Mouse (Mus musculus): ENCODE measurements around the gene Rnaset2a.
"Not testable (repeated sequence)": the region's sequence is repeated elsewhere in the genome, so short reads cannot be mapped to it uniquely, and the experiment has no call there.

Gene Rnaset2a

DNA sequence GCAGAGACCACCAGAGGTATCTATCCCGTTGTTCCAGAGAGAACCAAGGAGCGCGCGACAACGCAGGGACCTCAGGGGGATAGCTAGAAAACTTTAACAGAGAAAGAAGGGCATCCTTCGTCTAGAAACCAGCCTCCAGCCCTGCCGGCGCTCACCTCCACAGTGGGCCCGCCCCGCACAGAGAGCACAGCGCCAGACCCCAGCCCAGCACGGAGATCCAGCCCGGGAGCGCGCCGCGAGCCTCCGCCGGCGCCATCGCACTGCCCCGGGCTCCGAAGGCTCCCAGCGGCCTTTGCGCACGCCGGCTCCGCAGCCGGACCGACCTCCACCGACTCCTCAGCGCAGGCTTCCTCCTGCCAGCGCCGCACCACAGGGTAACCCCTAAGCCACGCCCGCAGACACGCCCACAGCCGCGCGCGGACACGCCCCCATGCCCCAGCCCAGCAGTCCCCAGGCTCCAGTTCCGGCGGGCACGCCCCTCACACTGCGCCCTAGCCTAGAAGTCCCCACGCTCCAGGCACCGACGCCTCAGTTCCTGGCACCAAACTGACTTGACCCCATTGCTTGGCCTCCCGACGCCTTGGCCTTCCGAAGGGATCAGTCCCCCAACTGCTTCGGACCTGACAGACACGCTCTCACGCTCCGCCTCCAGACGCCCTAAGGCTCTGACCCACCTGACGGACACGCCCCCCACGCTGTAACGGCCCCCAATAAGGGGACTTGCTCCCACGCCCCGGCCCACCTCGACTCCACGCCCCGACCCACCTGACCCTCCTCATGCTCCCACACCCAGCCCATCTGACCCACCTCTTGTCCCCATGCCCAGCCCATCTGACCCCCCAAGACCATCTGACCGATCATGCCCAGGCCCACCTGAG lies at the start of gene Rnaset2a, which contains the start of gene Gm49673:
Gene Rnaset2a, minus strand, starts transcription at position 659 of the 878 bp plus-strand sequence.
Gene Gm49673, minus strand, starts transcription at position 350 of the 878 bp plus-strand sequence.
- not testable (repeated sequence) for DNase-seq (ENCODE audit: low read depth, low spot score)

DNA sequence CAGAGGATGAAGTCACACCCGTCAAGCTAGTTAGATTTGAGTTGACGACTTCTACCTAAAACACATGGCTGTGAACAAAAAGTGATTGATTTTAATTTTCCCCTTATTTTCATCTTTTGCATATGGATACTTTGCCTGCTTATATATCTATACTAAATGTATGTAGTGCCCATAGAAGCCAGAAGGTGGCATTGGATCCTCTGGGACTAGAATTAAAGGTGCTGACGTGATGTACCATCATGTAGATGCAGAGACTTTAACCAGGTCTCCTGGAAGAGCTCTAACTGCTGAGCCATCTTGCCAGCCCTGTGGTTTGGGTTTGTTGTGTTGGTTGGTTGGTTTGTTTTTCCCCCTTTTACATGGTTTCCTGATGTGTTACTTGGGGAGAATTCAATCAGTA lies 49.8 kb upstream of the Rnaset2a start:
- DNase-seq (ENCODE audit: low read depth, low spot score): no peak

DNA sequence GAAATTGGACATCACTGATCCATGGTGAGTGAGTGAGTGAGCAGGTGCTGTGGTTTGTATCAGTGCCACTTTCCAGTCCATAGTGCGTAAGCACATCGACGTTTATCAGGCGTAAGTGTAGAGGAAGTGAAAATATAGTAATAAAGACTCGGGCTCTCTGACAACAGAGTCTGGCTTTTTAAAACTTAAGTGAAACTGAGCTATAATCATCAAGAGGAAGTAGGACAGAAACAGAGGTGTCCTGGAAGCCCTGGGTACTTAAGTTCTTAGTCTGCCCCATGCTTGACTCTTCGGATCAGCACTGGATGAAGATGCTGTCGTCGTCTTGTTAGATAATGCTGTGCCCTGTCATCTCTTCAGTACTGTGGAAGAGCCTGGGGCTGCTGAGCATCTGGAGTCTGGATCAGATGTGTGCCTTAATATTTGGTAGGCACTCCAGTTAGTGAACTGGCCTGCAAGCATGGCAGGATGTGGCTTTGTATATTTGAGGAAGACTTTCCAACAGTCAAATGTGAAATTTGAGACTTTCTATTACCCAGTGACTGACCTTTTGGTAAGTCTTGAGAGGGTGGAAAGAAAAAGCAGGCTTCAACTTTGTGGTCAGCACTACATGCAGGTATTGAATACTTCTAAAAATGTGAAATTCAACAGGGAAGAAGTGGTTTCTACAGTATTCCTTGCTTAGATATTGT lies 47.9 kb upstream of the Rnaset2a start:
- no peak for DNase-seq (ENCODE audit: low read depth, low spot score)

DNA sequence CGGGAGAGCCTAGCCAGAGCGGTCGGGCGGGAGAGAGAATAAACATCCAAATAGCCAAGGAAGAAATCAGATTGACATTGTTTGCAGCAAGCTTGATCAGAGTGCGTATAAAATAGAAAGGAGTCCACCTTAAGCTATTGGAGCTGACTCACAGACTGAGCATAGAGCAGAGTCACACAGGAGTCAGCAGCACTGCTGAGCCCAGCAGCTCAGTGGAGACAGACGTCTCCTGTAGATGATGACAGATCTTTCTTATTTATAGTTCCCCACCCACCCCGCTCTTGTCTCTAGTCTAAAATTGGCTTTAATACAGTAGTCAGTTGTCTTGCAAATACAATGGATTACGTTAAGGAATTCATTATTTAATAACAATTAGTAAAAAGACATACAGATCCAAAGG lies 45.8 kb upstream of the Rnaset2a start:
- no peak for DNase-seq (ENCODE audit: low read depth, low spot score)

DNA sequence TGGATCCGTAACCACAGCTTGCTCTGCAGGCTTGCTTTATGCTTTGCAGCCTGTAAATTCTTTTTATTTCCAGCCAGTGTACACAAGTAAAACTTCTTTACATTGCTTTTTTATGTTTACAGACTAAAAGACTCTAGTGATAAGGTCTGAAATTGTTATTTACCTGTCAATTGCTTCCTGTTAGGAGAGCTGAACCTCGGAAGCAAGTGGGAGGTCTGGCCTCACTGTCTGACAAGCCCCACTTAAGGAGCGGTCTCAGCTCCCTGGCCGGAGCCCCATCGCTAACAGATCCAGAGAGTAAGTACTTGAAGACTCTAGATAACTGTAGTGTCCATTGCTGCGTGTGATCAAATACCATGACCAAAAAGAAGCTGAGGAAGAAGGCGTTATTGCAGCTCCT lies 36.3 kb upstream of the Rnaset2a start:
- no peak for DNase-seq (ENCODE audit: low read depth, low spot score)

DNA sequence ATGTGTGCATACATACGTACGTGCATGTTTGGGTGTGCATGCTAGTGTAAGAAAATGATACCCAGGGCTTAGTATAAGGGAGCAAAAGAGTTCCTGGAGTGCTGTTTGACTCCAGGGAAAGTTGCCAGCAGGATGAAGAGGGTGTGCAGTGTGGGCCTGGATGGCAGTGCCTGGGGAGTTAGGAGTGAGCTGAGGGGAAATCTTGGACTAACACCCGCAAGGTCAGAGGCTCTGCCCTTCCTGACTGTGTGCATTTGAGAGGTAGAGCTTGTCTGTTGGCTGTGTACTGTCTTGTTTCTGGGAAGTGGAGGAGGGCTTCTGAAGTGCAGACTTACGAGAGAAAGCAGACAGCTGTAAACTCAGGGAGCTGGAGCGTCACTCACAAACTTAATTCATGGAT lies 35.9 kb upstream of the Rnaset2a start:
- no peak for DNase-seq (ENCODE audit: low read depth, low spot score)

DNA sequence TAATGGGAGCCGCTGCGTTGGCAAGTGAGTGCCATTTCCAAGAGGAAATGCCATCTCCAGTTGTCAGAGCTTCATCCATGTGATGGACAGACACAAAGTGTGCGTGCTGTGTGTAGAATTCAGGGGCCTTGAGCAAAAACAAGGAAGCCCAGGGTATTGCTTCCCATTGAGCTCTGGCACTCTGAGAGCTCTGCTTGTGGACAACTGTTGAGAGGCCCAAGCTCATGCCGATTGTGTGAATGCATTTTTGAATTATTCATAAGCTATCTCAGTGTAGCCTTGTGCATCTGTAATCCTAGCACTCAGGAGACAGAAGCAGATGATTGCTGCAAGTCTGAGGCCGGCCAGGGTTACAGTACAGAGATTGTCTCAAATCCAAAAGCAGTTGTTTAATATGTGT lies 29.2 kb upstream of the Rnaset2a start:
- DNase-seq (ENCODE audit: low read depth, low spot score): no peak

DNA sequence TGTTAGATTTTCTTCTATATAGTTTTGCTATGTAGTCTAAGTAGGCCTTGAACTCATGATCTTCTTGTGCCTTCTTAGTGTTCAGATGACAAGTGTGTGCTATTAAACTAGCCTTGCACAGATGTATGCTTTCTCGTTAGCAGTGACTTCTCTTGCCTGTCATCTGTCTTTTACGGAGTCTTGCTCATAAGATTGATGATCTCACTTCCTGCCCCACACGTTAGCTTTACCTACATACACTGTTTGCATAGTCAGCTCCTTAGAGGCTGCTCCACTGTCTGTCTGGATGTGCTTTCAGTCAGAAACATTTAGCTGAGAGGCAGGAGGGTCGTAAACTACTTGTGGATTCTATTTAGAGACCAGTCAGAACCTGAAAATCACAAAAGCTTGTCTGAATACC lies 23.2 kb upstream of the Rnaset2a start:
- DNase-seq (ENCODE audit: low read depth, low spot score): no peak

DNA sequence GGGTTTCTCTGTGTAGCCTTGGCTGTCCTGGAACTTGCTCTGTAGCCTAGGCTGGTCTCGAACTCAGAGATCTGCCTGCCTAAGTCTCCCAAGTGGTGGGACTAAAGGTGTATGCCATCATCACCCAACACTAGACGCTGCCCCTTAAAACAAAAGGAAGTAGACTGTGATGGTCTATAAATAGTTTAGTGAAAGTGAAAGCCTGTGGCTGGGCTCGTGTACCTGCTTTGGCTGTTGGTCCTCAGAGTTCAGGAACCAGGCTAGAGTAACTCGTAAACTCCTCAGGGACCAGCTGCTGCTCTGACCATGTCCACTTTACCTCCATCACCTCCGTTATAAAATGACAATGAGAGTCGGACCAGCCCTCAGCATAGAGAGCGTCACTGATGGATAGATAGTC lies 22.4 kb upstream of the Rnaset2a start:
- DNase-seq (ENCODE audit: low read depth, low spot score): no peak

DNA sequence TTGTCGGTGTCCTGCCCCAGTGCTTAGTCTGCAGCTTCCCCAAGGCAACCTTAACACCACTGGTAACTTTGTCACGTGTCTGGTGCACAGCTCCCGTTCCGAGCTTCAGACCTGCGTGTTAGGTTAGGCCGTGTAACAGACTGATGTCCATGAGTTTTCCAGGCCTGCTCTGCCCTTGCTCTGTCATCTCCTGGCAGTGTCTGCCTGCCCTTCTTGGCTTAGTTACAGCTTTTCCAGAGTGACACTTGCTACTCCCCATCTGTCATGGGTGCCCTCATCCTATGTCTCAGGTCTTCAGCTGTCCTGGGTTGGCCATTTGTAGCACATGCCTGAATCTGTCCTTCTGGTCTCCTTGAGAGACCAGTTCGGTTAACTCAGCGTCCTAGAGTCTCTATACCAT lies 19.5 kb upstream of the Rnaset2a start:
- not testable (repeated sequence) for DNase-seq (ENCODE audit: low read depth, low spot score)

DNA sequence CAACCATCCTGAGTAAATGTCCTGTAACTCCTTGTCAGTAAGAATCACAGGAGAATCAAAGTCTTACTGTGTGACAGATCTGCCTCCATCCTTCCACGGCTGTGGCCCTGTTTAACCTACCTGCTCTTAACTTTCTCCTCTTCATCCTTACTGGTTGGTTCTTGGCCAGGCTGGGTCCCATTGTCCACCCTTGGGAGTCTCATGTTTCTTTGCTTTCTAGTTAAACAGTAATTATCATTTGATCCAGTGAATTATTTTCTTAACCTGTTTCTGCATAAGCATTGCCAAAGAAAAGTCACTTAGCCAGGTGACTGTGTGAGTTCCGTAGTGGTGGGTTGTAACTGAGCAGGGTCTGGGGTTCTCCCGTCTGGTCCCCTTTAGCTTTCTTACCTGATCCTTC lies 18.6 kb upstream of the Rnaset2a start:
- not testable (repeated sequence) for DNase-seq (ENCODE audit: low read depth, low spot score)

DNA sequence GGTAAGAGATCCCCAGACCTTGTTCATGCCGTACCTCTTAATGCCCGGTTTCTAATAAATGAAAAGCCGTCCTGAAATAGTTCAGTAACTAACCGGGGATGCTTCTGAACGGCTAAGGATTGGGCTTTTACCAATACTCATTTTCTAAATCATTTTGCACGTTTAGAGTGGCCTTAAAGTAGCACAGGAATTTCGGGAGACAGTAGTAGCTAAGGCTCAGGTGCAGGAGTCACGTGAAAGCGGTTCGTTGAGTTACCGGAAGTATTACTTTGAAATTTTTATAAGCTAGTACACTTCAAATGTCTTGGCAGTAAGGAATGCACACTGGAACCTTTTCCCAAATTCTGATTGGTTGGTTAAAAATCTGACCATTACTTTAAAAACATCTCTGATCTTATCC lies 18.1 kb upstream of the Rnaset2a start:
- DNase-seq (ENCODE audit: low read depth, low spot score): not testable (repeated sequence)

DNA sequence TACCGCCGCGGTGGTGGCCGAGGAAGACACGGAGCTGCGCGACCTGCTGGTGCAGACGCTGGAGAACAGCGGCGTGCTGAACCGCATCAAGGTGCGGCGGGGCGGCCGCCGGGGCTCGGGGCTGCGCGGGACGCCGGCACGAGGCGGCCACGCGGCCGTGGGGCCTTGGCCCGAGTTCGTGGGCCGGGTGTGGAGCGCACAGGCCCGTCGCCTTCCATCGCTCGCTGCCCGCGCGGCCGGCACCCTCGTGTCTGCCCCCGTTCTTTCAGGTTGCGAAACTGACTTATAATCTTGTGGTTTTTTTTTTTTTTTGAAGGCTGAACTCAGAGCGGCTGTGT lies 17.7 kb upstream of the Rnaset2a start:
- DNase-seq (ENCODE audit: low read depth, low spot score): not testable (repeated sequence)

DNA sequence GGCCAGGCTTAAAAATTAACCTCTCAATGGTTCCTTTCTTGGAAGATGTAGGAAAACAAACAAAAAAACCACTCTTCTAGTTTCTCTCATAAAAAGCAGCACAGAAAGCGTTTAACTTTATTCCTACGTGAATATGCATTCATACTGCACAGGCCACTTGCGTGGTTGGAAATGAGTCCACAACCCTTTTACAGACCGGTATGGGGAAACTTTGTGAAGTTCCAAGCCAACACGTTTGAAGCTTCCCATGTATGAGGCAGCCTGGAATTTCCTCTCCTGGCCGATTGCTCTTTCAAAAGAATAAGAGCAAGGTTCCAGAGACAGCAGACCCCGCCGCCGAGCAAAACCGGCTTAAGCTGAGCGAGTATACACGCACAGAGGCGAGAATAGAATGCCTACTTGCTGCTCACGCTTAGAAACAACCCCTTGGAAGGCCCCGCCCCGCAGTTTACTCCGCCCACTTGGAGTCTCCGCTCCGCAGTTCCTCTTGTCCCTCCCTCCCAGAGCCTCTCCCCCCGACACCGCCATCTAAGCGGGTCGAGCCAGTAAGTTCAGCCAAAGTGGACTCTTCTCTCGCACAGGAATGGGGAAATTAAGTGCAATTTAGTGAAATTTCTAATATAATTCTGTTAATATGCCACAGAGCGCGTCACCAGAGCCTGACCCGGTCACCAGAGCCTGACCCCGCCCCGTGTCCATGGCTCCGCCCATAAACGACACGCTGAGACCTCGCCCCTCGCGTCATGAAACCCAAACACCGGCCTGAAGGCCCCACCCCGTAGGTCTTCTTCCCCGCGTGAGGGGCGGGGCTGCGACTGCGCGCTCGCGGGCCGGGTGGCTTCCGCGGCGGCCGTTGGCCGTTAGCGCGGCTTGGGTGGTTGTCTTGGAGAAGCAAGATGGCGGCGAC lies 17.1 kb upstream of the Rnaset2a start, which contains the start of gene Fgfr1op:
Gene Fgfr1op, plus strand, starts transcription at position 801 of the 907 bp plus-strand sequence.
- DNase-seq (ENCODE audit: low read depth, low spot score): not testable (repeated sequence)

DNA sequence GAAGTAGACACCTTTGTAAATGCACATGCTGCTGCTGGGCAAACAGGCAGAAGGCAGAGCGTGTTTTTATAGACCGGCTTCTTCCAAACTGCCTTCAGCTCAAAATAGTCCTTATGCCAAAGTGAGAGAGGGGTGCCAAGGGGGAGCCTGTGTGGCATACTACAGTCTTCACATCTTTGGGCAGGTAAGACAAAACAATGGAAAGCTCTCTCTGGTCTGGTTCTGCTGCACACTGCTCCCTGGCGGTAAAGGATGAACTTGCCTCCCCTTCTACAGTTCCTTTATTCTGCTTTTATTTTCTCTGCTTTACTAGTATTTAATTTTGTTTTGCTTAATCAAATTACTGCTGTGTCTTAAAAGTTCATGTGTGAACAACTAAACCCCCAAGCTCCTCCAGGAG lies 13.1 kb upstream of the Rnaset2a start:
- not testable (repeated sequence) for DNase-seq (ENCODE audit: low read depth, low spot score)

DNA sequence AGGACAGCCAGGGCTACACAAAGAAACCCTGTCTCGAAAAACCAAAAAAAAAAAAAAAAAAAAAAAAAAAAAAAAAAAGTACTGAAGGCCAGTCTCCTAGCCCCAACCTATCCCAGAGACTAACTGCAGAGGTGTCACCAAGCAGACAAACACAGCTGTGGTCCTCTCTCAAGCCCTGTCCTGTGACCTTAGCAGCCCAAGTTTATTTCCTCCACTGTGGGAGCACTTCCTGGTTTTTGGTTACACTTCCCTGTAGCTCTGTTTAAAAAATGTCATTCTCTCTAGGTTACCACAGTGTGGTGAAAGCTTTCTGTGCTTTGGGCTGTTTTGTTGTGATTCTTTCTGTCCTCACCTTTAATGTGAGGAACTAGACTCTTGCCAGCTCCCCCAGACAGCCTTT lies 10.7 kb upstream of the Rnaset2a start:
- DNase-seq (ENCODE audit: low read depth, low spot score): not testable (repeated sequence)

DNA sequence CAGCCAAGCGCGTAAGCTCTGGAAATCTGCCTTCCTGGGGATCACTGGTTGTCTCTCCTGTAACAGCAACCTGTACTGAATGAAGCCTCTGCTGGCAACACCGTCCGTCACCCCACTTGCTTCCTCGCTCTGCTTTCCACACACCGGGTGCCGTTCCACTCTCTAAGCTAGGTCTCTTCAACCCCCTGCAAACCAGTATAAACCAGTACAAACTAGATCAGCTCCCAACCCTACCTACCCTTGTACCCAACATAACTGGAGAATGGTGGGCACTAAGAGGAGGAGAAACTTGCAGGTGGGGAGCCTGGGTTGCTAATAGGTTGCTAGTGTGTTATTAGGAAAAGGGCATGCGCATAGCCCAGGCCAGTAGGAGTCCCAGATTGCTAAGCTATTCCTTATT lies 8.1 kb upstream of the Rnaset2a start:
- DNase-seq (ENCODE audit: low read depth, low spot score): not testable (repeated sequence)

DNA sequence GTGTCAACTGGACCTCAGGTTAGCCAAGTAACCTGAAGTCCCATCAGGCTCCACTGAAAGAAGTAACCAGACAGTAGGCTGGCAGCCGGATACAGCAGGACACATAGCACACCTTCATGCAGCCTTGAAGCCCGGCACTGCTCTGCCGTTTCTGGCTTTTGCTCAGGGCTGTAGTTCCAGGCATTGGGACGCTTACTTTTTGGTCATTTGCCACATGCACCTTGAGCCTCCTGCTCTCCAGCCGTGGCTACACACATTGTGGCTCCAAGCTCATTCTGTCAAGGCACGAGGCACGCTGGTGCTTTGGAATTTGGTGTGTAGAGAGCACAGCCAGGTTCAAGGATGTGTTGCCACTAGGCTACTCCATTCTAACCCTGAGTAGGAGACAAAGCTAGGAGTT lies 7.1 kb upstream of the Rnaset2a start:
- DNase-seq (ENCODE audit: low read depth, low spot score): not testable (repeated sequence)

DNA sequence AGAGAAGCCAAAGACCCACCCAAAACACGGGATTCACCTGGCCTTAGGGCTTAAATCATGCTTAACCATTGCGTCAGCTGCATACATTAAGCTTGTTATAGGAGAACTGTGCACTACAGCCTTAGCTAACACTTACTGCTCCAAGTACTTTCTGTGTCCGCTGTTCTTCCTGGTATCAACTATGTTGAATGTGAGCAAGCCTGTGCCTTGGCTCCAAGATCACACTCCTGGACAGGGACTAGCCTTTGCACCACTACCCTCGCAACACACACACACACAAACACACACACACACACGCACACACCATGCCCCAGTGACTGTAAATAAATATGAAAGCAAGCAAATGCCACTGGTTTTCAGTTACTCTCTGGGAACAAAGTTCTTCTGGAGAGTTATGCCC lies 966 bp downstream of the Rnaset2a start:
- not testable (repeated sequence) for DNase-seq (ENCODE audit: low read depth, low spot score)

DNA sequence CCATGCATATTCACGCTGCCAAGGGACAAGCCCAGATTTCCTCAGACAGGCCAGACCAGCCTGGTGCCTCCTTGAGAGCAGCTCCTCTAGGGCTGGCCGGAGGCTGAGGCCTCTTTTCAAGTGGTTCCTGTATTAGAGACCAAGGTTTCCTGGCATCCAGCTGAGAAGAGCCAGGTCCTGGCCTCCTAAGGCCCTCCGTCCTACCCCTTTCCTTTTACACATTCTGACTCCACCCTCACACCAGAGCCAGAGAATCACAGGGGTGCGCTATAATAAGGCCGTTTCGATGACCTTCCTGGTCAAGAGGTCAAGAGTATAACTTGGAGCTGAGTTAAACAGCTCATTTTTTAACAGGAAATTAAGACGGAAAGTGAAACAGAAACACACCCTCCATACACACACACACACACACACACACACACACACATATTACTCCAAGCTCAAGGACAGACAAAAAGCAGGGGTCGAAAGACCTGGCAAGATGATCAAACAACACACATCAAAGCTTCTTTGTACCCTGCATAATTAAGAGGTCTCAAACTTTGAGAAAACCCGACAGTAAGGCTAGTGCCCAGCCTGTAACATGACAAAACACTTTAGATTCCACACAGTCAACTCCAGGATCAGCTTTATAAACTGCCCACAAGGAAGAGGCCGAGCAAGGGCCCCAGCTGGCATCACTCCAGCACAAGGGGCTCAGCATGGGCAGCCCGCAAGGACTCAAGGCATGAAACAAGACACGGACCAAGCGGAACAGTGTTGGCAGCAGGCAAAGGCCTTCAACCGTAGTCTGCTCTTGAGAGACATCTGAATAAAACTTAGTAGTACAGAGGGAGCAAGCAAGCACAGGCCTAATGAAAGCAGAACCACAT lies 3.9 kb downstream of the Rnaset2a start:
- DNase-seq (ENCODE audit: low read depth, low spot score): not testable (repeated sequence)

DNA sequence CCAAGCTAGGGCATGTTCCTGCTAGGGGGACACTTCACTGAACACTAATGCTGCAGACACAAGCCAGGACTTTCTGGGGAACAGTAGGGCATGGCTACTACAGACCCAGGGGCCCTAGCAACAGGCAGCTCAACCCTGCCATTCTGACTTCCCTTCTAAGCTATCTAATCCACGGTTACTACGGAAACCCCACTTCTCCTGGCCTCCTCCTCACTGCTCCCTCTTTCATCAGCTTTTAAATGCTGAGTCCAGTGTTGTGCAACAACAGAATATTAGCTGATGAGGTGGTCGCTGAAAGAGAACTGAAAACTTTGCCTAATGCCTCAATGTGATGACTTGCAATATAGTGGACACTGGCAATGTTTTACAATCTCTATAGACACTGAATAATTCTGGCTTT lies 7.7 kb downstream of the Rnaset2a start:
- DNase-seq (ENCODE audit: low read depth, low spot score): not testable (repeated sequence)

All from embryo, embryonic 11.5 days (tissue).